26 mouse cellular contexts compared by ENCODE assay signal in the genomic region with DNA sequence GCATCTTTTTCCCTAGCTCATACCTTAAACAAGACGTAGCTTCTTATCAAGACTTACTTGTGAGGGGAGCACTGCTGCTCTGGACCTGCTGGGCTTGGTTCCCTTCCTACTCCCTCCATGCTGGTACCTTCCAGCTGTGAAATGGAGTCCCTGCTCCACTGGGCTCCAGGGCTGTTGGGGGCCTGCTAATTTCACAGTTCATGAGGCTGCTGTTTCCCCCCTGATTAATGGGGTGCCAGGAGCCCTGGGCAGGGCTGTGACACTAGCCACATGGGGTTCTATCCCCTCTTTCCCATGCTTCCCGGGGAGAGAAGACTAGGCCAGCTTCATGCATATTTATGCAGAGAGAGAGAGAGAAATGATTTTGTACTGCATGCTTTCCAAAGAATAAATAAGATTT.
A peak's percentile ranks its signal among the peaks of the same experiment; 100 is the strongest.
DNase-seq lines count a peak whose midpoint lies in the region; ATAC-seq lines count a peak whose summit lies in the region.
"Had no signal": no experiment of that assay in that cellular context is flagged by ENCODE, and none has a peak within 500 bp of the region (broad histone marks: within the 10 kb centered on the region; RNA-seq: fewer than 3 reads in every experiment).

No protein-coding gene starts in this region.

- no peak overlapping the region for H3K4me2 ChIP-seq in neural tube, embryonic 11.5 days (ENCODE audit: low read depth)
- no peak overlapping the region for H3K4me2 ChIP-seq in hindbrain, embryonic 14.5 days (replicated peaks)
- no peak overlapping the region for H3K4me2 ChIP-seq in midbrain, embryonic 16.5 days (ENCODE audit: low read length)
- H3K4me2 ChIP-seq: embryonic facial prominence, embryonic 12.5 days; heart, embryonic 15.5 days; liver, embryonic 15.5 days had no signal

- H3K9me3 ChIP-seq in neural tube, embryonic 11.5 days (ENCODE audit: control insufficient read depth, low read length) = no peaks in the 10 kb centered on the region
- H3K9me3 ChIP-seq in hindbrain, embryonic 14.5 days (ENCODE audit: control insufficient read depth, low read length) = no peaks in the 10 kb centered on the region
- no peaks in the 10 kb centered on the region for H3K9me3 ChIP-seq in midbrain, embryonic 16.5 days (replicated peaks; ENCODE audit: control insufficient read depth, low read length, poor library complexity, severe bottlenecking)
- H3K9me3 ChIP-seq: embryonic facial prominence, embryonic 12.5 days; heart, embryonic 10.5 days; heart, embryonic 15.5 days; liver, embryonic 15.5 days had no signal

- no peak overlapping the region for H3K9ac ChIP-seq in neural tube, embryonic 11.5 days (ENCODE audit: low read length)
- H3K9ac ChIP-seq in hindbrain, embryonic 14.5 days = no peak overlapping the region
- no peak overlapping the region for H3K9ac ChIP-seq in midbrain, embryonic 16.5 days (ENCODE audit: low read depth, low read length)
- H3K9ac ChIP-seq: embryonic facial prominence, embryonic 12.5 days; heart, embryonic 15.5 days; liver, embryonic 15.5 days had no signal

- H3K27me3 ChIP-seq in neural tube, embryonic 11.5 days (ENCODE audit: control insufficient read depth, insufficient read depth, low read length) = no peaks in the 10 kb centered on the region
- H3K27me3 ChIP-seq in hindbrain, embryonic 14.5 days (ENCODE audit: control insufficient read depth, insufficient read depth, low read length) = no peaks in the 10 kb centered on the region
- no peaks in the 10 kb centered on the region for H3K27me3 ChIP-seq in midbrain, embryonic 16.5 days (ENCODE audit: control insufficient read depth, insufficient read depth, low read depth, low read length)
- H3K27me3 ChIP-seq: CH12.LX; embryonic facial prominence, embryonic 12.5 days; liver, embryonic 15.5 days; megakaryocyte, embryonic 14.5 days had no signal

- ATAC-seq in neural tube, embryonic 11.5 days (ENCODE audit: insufficient read depth, low FRiP score, low TSS enrichment) = peak; percentile 63; the same call in 1 of the 2 replicates
- ATAC-seq in hindbrain, embryonic 14.5 days (ENCODE audit: low FRiP score) = peak; percentile 28; the same call in 1 of the 2 replicates
- 0 out of 2 replicates have a peak, but pooled peaks have one; percentile 41 for ATAC-seq in midbrain, embryonic 16.5 days
- ATAC-seq: forebrain, embryonic 14.5 days; intestine, postnatal 0 days had no signal

- 45% methylated on average over 2 of the region's 2 CpGs for WGBS in neural tube, embryonic 11.5 days
- WGBS in hindbrain, embryonic 14.5 days = 24% methylated on average over 2 of the region's 2 CpGs
- WGBS in midbrain, embryonic 16.5 days = 30% methylated on average over 2 of the region's 2 CpGs

- no peaks in the 10 kb centered on the region for H3K4me1 ChIP-seq in neural tube, embryonic 11.5 days (ENCODE audit: control insufficient read depth, insufficient read depth, low read length)
- peaks cover 5% of the 10 kb centered on the region; the same call in 1 of the 2 replicates for H3K4me1 ChIP-seq in hindbrain, embryonic 14.5 days (replicated peaks; ENCODE audit: control insufficient read depth, insufficient read depth, low read length)
- peaks cover 3% of the 10 kb centered on the region for H3K4me1 ChIP-seq in midbrain, embryonic 16.5 days (ENCODE audit: control insufficient read depth, insufficient read depth, low read length)
- H3K4me1 ChIP-seq: embryonic facial prominence, embryonic 12.5 days; liver, embryonic 15.5 days; megakaryocyte, embryonic 14.5 days had no signal

- no peaks in the 10 kb centered on the region; the same call in 1 of the 2 replicates for H3K36me3 ChIP-seq in neural tube, embryonic 11.5 days (ENCODE audit: control insufficient read depth, insufficient read depth, low read length)
- H3K36me3 ChIP-seq in hindbrain, embryonic 14.5 days (replicated peaks; ENCODE audit: control insufficient read depth, insufficient read depth) = no peaks in the 10 kb centered on the region
- H3K36me3 ChIP-seq in midbrain, embryonic 16.5 days (ENCODE audit: control insufficient read depth, insufficient read depth, low read length) = no peaks in the 10 kb centered on the region
- H3K36me3 ChIP-seq: embryonic facial prominence, embryonic 12.5 days; heart, embryonic 10.5 days; heart, embryonic 15.5 days; liver, embryonic 15.5 days had no signal

- peak; percentile 23 for DNase-seq in neural tube, embryonic 11.5 days (ENCODE audit: low spot score)
- DNase-seq in neural tube, embryonic 10.5 days (ENCODE audit: extremely low spot score, low spot score) = no peak
- no peak for DNase-seq in hindbrain, embryonic 14.5 days (ENCODE audit: low spot score)
- DNase-seq in liver = no peak
- DNase-seq in kidney, adult 8-10 months = no peak
- DNase-seq in yolk sac, embryonic 10.5 days (ENCODE audit: low spot score) = no peak
- DNase-seq: adrenal gland, postnatal 10 days; cerebellum, adult 11 months; cerebellum, adult 9-10 months; cerebellum, postnatal 36 days; gastrocnemius, postnatal 14 days; heart, adult 11 months; kidney, postnatal 14 days; lung, postnatal 36 days; right cerebral cortex, postnatal 4 days; thymus, adult 2 months; thymus, postnatal 36 days had no signal

- H3K27ac ChIP-seq in neural tube, embryonic 11.5 days (ENCODE audit: low read depth, low read length) = no peak overlapping the region
- H3K27ac ChIP-seq in hindbrain, embryonic 14.5 days = no peak overlapping the region
- no peak overlapping the region for H3K27ac ChIP-seq in midbrain, embryonic 16.5 days (ENCODE audit: low read length)
- H3K27ac ChIP-seq: embryonic facial prominence, embryonic 12.5 days; heart, embryonic 10.5 days; heart, embryonic 15.5 days; liver, embryonic 15.5 days had no signal

- no peak overlapping the region for H3K4me3 ChIP-seq in neural tube, embryonic 11.5 days (ENCODE audit: low read depth, low read length)
- no peak overlapping the region for H3K4me3 ChIP-seq in hindbrain, embryonic 14.5 days (replicated peaks; ENCODE audit: low read length)
- H3K4me3 ChIP-seq in midbrain, embryonic 16.5 days (ENCODE audit: low read depth, low read length) = no peak overlapping the region
- H3K4me3 ChIP-seq: embryonic facial prominence, embryonic 12.5 days; heart, embryonic 10.5 days; heart, embryonic 15.5 days; liver, embryonic 15.5 days; megakaryocyte, embryonic 14.5 days had no signal
